Mouse (Mus musculus): ENCODE data around the gene Znrd1as. TPM values are rescaled to one million over a fixed set of nuclear protein-coding genes. Genes with fewer than 3 reads are reported as not detected.

Gene Znrd1as
- polyA plus RNA-seq, 1 experiment from 2014 or later: 4.1 TPM

GRCm38 (mm10) chr17:37012141-37012540, 53.7 kb downstream of the Znrd1as start:
- ATAC-seq: no peak
- H3K27me3 ChIP-seq (ENCODE audit: insufficient read depth, low read length): no peaks in the 10 kb centered on the region
- no peaks in the 10 kb centered on the region for H3K4me1 ChIP-seq (ENCODE audit: insufficient read depth)
- 52% methylated on average over 5 of the region's 5 CpGs for WGBS (ENCODE audit: insufficient replicate concordance)
- H3K4me3 ChIP-seq (ENCODE audit: low read depth, low read length): no peak overlapping the region
- no peak overlapping the region for H3K27ac ChIP-seq (ENCODE audit: low read depth)
- H3K9me3 ChIP-seq (ENCODE audit: low read length): no peaks in the 10 kb centered on the region
- H3K36me3 ChIP-seq (replicated peaks; ENCODE audit: insufficient read depth, low read length): no peaks in the 10 kb centered on the region
- DNase-seq: no peak
- no peak overlapping the region for H3K4me2 ChIP-seq (ENCODE audit: low read depth, low read length)
- no peak overlapping the region for H3K9ac ChIP-seq (replicated peaks)
- TF ChIP-seq CTCF (IDR thresholded peaks at IDR 0.05; ENCODE audit: low read depth): no peak
- TF ChIP-seq EP300 (IDR thresholded peaks at IDR 0.05; ENCODE audit: low read depth): no peak

Other genes starting within 250 kb of the Znrd1as start
- not detected in 2 replicates for gene H2-M10.5, start 185.7 kb upstream of the Znrd1as start, polyA plus RNA-seq (2015; fragmentation: Nextera tagmentation; extraction: Ambion mirVana)
- not detected in 2 replicates for gene H2-M10.6, start 146.4 kb upstream of the Znrd1as start, polyA plus RNA-seq (2015; fragmentation: Nextera tagmentation; extraction: Ambion mirVana)
- 16.8 and 19.1 TPM in 2 replicates for gene Trim26, start 121.5 kb upstream of the Znrd1as start, polyA plus RNA-seq (2015; fragmentation: Nextera tagmentation; extraction: Ambion mirVana)
- gene Trim15, start 91.4 kb upstream of the Znrd1as start, polyA plus RNA-seq (2015; fragmentation: Nextera tagmentation; extraction: Ambion mirVana): 0.12 TPM in 1 of 2 replicates, not detected in the other
- gene Trim10, start 89.0 kb upstream of the Znrd1as start, polyA plus RNA-seq (2015; fragmentation: Nextera tagmentation; extraction: Ambion mirVana): 85.7 and 86.7 TPM in 2 replicates
- not detected in 2 replicates for gene Trim40, start 68.5 kb upstream of the Znrd1as start, polyA plus RNA-seq (2015; fragmentation: Nextera tagmentation; extraction: Ambion mirVana)
- not detected in 2 replicates for gene Trim31, start 60.5 kb upstream of the Znrd1as start, polyA plus RNA-seq (2015; fragmentation: Nextera tagmentation; extraction: Ambion mirVana)
- 0.11 TPM in 1 of 2 replicates, not detected in the other for gene Rnf39, start 15.7 kb upstream of the Znrd1as start, polyA plus RNA-seq (2015; fragmentation: Nextera tagmentation; extraction: Ambion mirVana)
- gene Ppp1r11, start 6.9 kb upstream of the Znrd1as start, polyA plus RNA-seq (2015; fragmentation: Nextera tagmentation; extraction: Ambion mirVana): 39.9 and 41.7 TPM in 2 replicates
- 19.3 and 23.7 TPM in 2 replicates for gene Znrd1, start within 50 bp of the Znrd1as start, polyA plus RNA-seq (2015; fragmentation: Nextera tagmentation; extraction: Ambion mirVana)
- gene 2410137M14Rik, start 22.6 kb downstream of the Znrd1as start, polyA plus RNA-seq (2015; fragmentation: Nextera tagmentation; extraction: Ambion mirVana): not detected in 2 replicates
- gene H2-M5, start 30.9 kb downstream of the Znrd1as start, polyA plus RNA-seq (2015; fragmentation: Nextera tagmentation; extraction: Ambion mirVana): 0.04 TPM in 1 of 2 replicates, not detected in the other
- 1.4 and 2.3 TPM in 2 replicates for gene Zfp57, start 42.6 kb downstream of the Znrd1as start, polyA plus RNA-seq (2015; fragmentation: Nextera tagmentation; extraction: Ambion mirVana)
- not detected in 2 replicates for gene Mog, start 64.8 kb downstream of the Znrd1as start, polyA plus RNA-seq (2015; fragmentation: Nextera tagmentation; extraction: Ambion mirVana)
- gene Gabbr1, start 87.4 kb downstream of the Znrd1as start, polyA plus RNA-seq (2015; fragmentation: Nextera tagmentation; extraction: Ambion mirVana): 0.41 and 0.46 TPM in 2 replicates
- gene Olfr90, start 129.9 kb downstream of the Znrd1as start, polyA plus RNA-seq (2015; fragmentation: Nextera tagmentation; extraction: Ambion mirVana): not detected in 2 replicates
- gene Olfr91, start 139.7 kb downstream of the Znrd1as start, polyA plus RNA-seq (2015; fragmentation: Nextera tagmentation; extraction: Ambion mirVana): not detected in 2 replicates
- gene Olfr92, start 161.5 kb downstream of the Znrd1as start, polyA plus RNA-seq (2015; fragmentation: Nextera tagmentation; extraction: Ambion mirVana): not detected in 2 replicates
- gene Olfr93, start 202.9 kb downstream of the Znrd1as start, polyA plus RNA-seq (2015; fragmentation: Nextera tagmentation; extraction: Ambion mirVana): not detected in 2 replicates
- 2.2 and 3.4 TPM in 2 replicates for gene Ubd, start 235.3 kb downstream of the Znrd1as start, polyA plus RNA-seq (2015; fragmentation: Nextera tagmentation; extraction: Ambion mirVana)
- not detected in 2 replicates for gene Olfr94, start 242.4 kb downstream of the Znrd1as start, polyA plus RNA-seq (2015; fragmentation: Nextera tagmentation; extraction: Ambion mirVana)